Mouse (Mus musculus): ENCODE measurements around the gene Iars. TPM values are rescaled to one million over a fixed set of nuclear protein-coding genes. Genes with fewer than 3 reads are reported as not detected.

The Iars gene
- 52.3 TPM for polyA plus RNA-seq (2014; fragmentation: Illumina TruSeq; extraction: RNeasy Lipid Tissue Mini Kit (QIAGEN cat#74804); ENCODE audit: low read depth, low replicate concordance)

GRCm38 (mm10) chr13:49681351-49682232 is at the start of gene Iars:
Gene Iars (plus strand): TSS chr13:49682100.

GRCm38 (mm10) chr13:49652481-49653179 is 29.3 kb upstream of the Iars start, which contains the start of the genes Cenpp and Nol8:
Gene Cenpp (minus strand): TSS chr13:49652785.
Gene Nol8 (plus strand): TSS chr13:49653078.

Other genes starting within 250 kb of the Iars start
- 0.91 TPM for gene Tes3-ps, start 188.8 kb upstream of the Iars start, polyA plus RNA-seq (2014; fragmentation: Illumina TruSeq; extraction: RNeasy Lipid Tissue Mini Kit (QIAGEN cat#74804); ENCODE audit: low read depth, low replicate concordance)
- gene Ecm2, start 177.3 kb upstream of the Iars start, polyA plus RNA-seq (2014; fragmentation: Illumina TruSeq; extraction: RNeasy Lipid Tissue Mini Kit (QIAGEN cat#74804); ENCODE audit: low read depth, low replicate concordance) = 28.6 TPM
- gene Aspn, start 137.7 kb upstream of the Iars start, polyA plus RNA-seq (2014; fragmentation: Illumina TruSeq; extraction: RNeasy Lipid Tissue Mini Kit (QIAGEN cat#74804); ENCODE audit: low read depth, low replicate concordance) = 435 TPM
- gene Omd, start 99.6 kb upstream of the Iars start, polyA plus RNA-seq (2014; fragmentation: Illumina TruSeq; extraction: RNeasy Lipid Tissue Mini Kit (QIAGEN cat#74804); ENCODE audit: low read depth, low replicate concordance) = 3.8 TPM
- 770 TPM for gene Ogn, start 74.1 kb upstream of the Iars start, polyA plus RNA-seq (2014; fragmentation: Illumina TruSeq; extraction: RNeasy Lipid Tissue Mini Kit (QIAGEN cat#74804); ENCODE audit: low read depth, low replicate concordance)
- 15.0 TPM for gene Cenpp, start 29.3 kb upstream of the Iars start, polyA plus RNA-seq (2014; fragmentation: Illumina TruSeq; extraction: RNeasy Lipid Tissue Mini Kit (QIAGEN cat#74804); ENCODE audit: low read depth, low replicate concordance)
- 40.7 TPM for gene Nol8, start 29.0 kb upstream of the Iars start, polyA plus RNA-seq (2014; fragmentation: Illumina TruSeq; extraction: RNeasy Lipid Tissue Mini Kit (QIAGEN cat#74804); ENCODE audit: low read depth, low replicate concordance)
- gene Gm30302, start 116.9 kb downstream of the Iars start, polyA plus RNA-seq (2014; fragmentation: Illumina TruSeq; extraction: RNeasy Lipid Tissue Mini Kit (QIAGEN cat#74804); ENCODE audit: low read depth, low replicate concordance) = not detected

Measured in sigmoid colon, adult 10 weeks (tissue).